Mouse (Mus musculus) bone marrow macrophage, adult 2 months (primary cell): ENCODE measurements around the gene Unc13a. TPM values are rescaled to one million over a fixed set of nuclear protein-coding genes. Genes with fewer than 3 reads are reported as not detected.

ENCODE experiments used
- H3K27ac ChIP-seq: 2 replicates; pipeline ENCODE4 v1.5.1; 2012; ENCODE audit warnings: low read depth, low read length; ENCODE audit not compliant: insufficient read depth
- H3K4me1 ChIP-seq: 2 replicates; pipeline ENCODE4 v1.6.1; 2012; ENCODE audit warnings: low read length; ENCODE audit not compliant: control insufficient read depth, insufficient read depth
- H3K4me3 ChIP-seq: 2 replicates; pipeline ENCODE4 v1.5.1; 2012; ENCODE audit warnings: mild to moderate bottlenecking, low read length, moderate library complexity; ENCODE audit not compliant: insufficient read depth
- CTCF ChIP-seq: IDR thresholded peaks from 2 replicates; pipeline ENCODE4 v1.5.1; 2012; ENCODE audit warnings: low read depth, mild to moderate bottlenecking, low read length, moderate library complexity
- POLR2A ChIP-seq: IDR thresholded peaks from 2 replicates; pipeline ENCODE4 v1.6.1; 2012; ENCODE audit warnings: mild to moderate bottlenecking, low read depth, low read length, borderline replicate concordance
- polyA plus RNA-seq: library from polyadenylated mRNA; stranded (reverse); fragments of >200 nt; gene quantifications from 2 replicates; pipeline ENCODE4 v1.2.4, GENCODE M21; 2012; ENCODE audit not compliant: missing spikeins, insufficient read depth, insufficient read length

Gene Unc13a
- polyA plus RNA-seq, 1 experiment = 1.0 TPM

- no peak for TF ChIP-seq CTCF
- TF ChIP-seq POLR2A = no peak
- Histone ChIP-seq H3K4me3 (peak overlapping the region; percentile 60), H3K4me1 (peaks cover 66% of the 10 kb centered on the region), H3K27ac (peak overlapping the region; percentile 68)
These were observed 43.0 kb downstream of the Unc13a start for GRCm38 (mm10) chr8:71628396-71629095.

- Histone ChIP-seq H3K4me1 (peaks cover 66% of the 10 kb centered on the region), H3K4me3 (no peak overlapping the region), H3K27ac (peak overlapping the region; percentile 68)
- TF ChIP-seq POLR2A (no peak), CTCF (no peak)
These were observed 44.1 kb downstream of the Unc13a start for GRCm38 (mm10) chr8:71627265-71628099.

DNA sequence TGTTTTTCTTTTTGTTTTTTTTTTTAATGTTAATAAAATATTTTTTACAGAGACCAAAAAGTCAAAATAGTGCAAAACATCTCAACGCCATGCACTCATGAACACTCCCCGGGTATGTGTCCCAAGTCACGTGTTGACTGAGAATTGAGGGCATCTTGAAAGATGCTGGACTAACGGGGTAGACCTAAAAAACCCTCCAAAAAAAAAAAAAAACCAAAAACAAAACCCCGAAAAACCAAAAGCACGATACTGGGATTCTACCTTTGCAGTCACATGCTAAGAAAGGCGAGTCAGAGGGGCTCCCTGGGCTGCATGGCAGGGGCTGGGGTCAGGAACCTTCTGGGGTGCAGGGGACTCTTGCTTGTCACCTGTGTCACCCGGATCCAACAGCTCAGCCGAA lies 44.8 kb downstream of the Unc13a start:
- Histone ChIP-seq H3K4me3 (no peak overlapping the region), H3K4me1 (peaks cover 64% of the 10 kb centered on the region), H3K27ac (no peak overlapping the region)
- no peak for TF ChIP-seq POLR2A
- no peak for TF ChIP-seq CTCF

DNA sequence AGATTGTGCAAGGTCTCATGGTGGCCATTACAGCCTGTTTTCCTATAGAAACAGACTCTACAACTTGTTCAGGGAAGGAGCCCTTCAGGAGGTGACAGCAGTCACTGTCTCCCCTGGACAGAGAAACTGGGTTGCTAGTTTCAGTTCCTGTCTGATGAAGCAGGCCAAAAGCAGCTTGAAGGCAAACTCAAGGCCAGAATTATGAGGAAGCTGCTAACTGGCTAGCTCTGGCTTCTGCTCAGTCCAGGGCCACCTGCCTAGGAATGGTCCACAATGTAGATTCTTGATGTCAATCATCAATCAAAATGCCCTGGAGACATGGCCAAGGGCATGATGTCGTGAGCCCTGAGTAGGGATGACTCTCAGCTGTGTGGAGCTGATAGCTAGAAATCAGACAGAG lies 46.5 kb downstream of the Unc13a start:
- peak overlapping the region; percentile 52 for H3K27ac ChIP-seq
- no peak overlapping the region for H3K4me3 ChIP-seq
- peaks cover 48% of the 10 kb centered on the region for H3K4me1 ChIP-seq
- TF ChIP-seq CTCF (no peak), POLR2A (no peak)

- Histone ChIP-seq H3K4me3 (no peak overlapping the region), H3K4me1 (peaks cover 11% of the 10 kb centered on the region), H3K27ac (no peak overlapping the region)
- TF ChIP-seq POLR2A (no peak), CTCF (no peak)
These were observed 51.8 kb downstream of the Unc13a start for GRCm38 (mm10) chr8:71619786-71620185.

GRCm38 (mm10) chr8:71613418-71613817 lies 58.1 kb downstream of the Unc13a start:
- H3K27ac ChIP-seq = peak overlapping the region; percentile 78
- H3K4me3 ChIP-seq = no peak overlapping the region
- peaks cover 27% of the 10 kb centered on the region for H3K4me1 ChIP-seq
- no peak for TF ChIP-seq POLR2A
- no peak for TF ChIP-seq CTCF

- Histone ChIP-seq H3K4me1 (peaks cover 27% of the 10 kb centered on the region), H3K27ac (peak overlapping the region; percentile 78; the same call in 1 of the 2 replicates), H3K4me3 (peak overlapping the region; percentile 82)
- no peak for TF ChIP-seq POLR2A
- TF ChIP-seq CTCF = no peak
These were observed 59.4 kb downstream of the Unc13a start for GRCm38 (mm10) chr8:71612141-71612540.

DNA sequence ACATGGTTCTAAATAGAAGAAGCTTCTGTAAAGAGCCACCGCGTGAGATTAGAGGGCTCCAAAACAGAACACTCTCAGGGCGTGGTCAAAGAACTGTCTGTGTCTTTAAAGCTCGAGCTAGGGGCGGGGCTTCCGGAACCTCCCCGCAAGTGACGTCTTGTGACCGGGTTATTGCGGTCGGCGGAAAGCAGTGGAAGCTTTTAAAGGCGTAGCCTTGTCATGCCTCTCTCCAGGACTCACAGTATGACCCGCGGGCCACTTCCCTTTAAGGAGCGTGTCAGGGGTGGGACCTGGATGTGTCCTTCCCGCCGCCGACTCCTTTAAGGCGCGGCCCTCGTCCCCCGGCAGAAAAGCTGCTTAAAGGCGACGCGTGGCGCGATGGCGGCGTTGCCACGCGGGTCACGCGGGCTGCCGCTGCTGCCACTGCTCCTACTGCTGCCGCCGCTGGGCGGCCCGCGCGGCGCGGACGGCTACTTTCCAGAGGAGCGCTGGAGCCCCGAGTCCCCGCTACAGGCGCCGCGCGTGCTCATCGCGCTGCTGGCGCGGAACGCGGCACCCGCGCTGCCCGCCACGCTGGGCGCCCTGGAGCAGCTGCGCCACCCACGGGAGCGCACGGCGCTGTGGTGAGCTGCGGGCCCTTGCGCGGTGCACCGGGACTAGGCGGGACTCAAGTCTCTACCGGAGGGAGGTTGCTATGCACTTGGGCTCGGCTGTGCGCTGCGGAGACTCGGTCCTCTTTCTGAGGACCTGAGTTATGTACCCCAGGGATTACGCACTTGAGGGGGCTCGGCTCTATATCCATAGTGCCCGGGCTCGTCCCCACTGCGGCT lies 60.5 kb downstream of the Unc13a start, which contains the start of gene Colgalt1:
TSS of gene Colgalt1 (plus strand) at position 177 of the 830 bp plus-strand sequence.
- Histone ChIP-seq H3K4me1 (peaks cover 27% of the 10 kb centered on the region), H3K4me3 (peak within 1 kb of the TSS; percentile 82), H3K27ac (peak within 1 kb of the TSS; percentile 78)
- no peak for TF ChIP-seq POLR2A
- no peak for TF ChIP-seq CTCF

DNA sequence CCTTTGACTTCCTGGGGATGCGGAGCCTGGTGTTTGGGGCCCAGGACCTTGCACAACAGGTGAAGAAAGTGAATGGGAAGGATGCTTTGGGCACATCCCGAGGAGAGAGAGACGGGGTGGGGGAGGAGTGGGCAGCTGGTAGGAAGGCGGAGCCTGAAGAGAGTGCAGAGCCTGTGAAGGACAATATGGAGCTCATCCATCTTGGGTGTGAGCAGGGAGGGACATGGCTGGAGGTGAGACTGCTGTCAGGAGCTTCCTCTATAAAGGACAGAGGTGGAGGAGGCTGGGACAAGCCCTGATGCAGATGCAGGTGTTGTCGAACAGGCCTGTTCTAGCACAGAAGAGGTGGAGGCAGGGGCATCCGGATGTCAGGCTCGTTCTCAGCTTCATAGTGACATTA lies 67.5 kb downstream of the Unc13a start:
- TF ChIP-seq CTCF (no peak), POLR2A (no peak)
- no peak overlapping the region for H3K27ac ChIP-seq
- H3K4me3 ChIP-seq = no peak overlapping the region
- peaks cover 6% of the 10 kb centered on the region for H3K4me1 ChIP-seq
